Mouse (Mus musculus): ENCODE data around the gene March2. TPM values are rescaled to one million over a fixed set of nuclear protein-coding genes. Genes with fewer than 3 reads are reported as not detected.

Gene March2
- polyA plus RNA-seq, 1 experiment from 2014 or later, result 64.9 TPM

DNA sequence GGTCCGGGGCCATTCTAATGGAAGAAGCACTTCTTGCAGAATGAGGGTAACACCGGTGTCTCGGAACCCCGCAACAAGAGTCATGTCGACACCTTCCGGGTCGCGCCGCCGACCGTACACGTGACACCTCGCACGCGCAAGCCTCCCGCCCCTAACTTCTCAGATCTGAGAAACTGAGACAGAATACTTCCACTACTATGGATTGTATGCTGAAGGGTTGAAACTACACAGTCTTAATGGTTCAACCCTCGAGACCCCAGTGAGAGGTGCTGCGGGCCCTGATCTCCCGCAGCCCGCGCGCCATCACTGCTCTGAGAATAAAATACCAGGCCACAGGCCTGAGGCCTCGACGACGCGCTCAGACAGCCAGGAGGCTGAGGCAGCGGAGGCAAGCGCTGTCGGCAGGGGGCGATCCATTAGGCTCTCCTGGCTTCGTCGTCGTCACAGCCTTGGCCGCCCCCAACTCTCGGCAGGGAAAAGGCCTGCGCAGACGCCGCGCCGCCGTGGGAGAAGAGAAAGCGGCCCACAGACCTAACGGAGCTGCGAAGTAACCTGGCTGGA, 33.7 kb downstream of the March2 start:
- Histone ChIP-seq H3K36me3 (ENCODE audit: insufficient read depth, low read length) (0 out of 2 replicates have a peak, but pooled peaks cover 5% of the 10 kb centered on the region), H3K4me3 (replicated peaks; ENCODE audit: low read depth, low read length) (peak overlapping the region; percentile 90), H3K27ac (peak overlapping the region; percentile 95), H3K4me1 (replicated peaks; ENCODE audit: insufficient read depth, low read length) (peaks cover 16% of the 10 kb centered on the region; the same call in 1 of the 2 replicates), H3K9ac (ENCODE audit: low read depth, low read length) (peak overlapping the region; percentile 98), H3K9me3 (replicated peaks; ENCODE audit: low read length) (no peaks in the 10 kb centered on the region), H3K27me3 (ENCODE audit: insufficient read depth, low read length) (no peaks in the 10 kb centered on the region), H3K4me2 (ENCODE audit: low read length) (peak overlapping the region; percentile 88)
- DNase-seq (ENCODE audit: low spot score) (peak; percentile 77), ATAC-seq (replicated peaks; ENCODE audit: low FRiP score, low read depth) (peak; percentile 79)
- WGBS, result under 1% methylated on average over 44 of the region's 44 CpGs
- peak; percentile 58 for TF ChIP-seq CTCF (IDR thresholded peaks at IDR 0.05; ENCODE audit: low read depth)

DNA sequence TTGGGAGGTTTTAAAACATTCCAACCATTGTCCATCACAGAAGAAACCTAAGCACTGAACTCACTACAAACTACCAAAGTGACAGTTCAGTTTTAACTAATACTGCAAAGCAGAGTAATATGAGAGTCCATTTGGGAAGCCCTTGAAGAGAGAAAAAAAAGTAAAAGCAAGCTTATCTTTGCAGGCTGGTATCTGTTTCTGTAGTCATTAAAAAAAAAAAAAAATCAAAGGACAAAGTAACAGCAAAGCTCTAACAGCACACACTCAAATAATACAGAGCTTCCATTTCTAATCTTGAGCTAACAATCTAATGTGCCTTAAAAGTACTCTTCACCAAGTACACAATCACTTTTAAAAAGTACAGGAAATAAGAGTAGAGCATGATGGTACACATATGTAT, 36.7 kb downstream of the March2 start:
- TF ChIP-seq CTCF (IDR thresholded peaks at IDR 0.05; ENCODE audit: low read depth), result no peak
- no peak overlapping the region for H3K4me2 ChIP-seq (ENCODE audit: low read length)
- H3K4me1 ChIP-seq (replicated peaks; ENCODE audit: insufficient read depth, low read length), result peaks cover 16% of the 10 kb centered on the region; the same call in 1 of the 2 replicates
- no peak overlapping the region for H3K9ac ChIP-seq (ENCODE audit: low read depth, low read length)
- no peak overlapping the region for H3K27ac ChIP-seq
- DNase-seq (ENCODE audit: low spot score), result no peak
- H3K9me3 ChIP-seq (replicated peaks; ENCODE audit: low read length), result no peaks in the 10 kb centered on the region
- no peaks in the 10 kb centered on the region; the same call in 1 of the 2 replicates for H3K36me3 ChIP-seq (ENCODE audit: insufficient read depth, low read length)
- no peak for ATAC-seq (replicated peaks; ENCODE audit: low FRiP score, low read depth)
- no peaks in the 10 kb centered on the region for H3K27me3 ChIP-seq (ENCODE audit: insufficient read depth, low read length)
- no peak overlapping the region for H3K4me3 ChIP-seq (replicated peaks; ENCODE audit: low read depth, low read length)

DNA sequence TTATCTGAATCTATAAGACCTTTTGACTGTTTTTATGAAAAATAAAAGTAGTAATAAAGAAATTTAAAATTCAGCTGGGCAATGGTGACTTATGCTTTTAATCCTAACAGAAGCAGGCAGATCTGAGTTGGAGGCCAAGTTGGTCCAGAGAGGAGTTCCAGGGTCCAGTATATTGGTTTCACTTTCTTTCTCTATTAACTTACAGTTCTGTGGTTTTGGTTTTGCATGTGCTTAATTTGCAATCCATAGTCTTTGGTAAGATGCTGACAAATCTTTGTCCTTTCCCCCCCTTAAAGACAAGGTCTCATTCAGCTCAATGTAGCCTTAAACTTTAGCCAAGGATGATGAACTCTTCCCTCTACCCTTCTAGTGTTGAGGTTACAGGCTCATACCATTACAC, 39.7 kb downstream of the March2 start:
- no peak overlapping the region for H3K9ac ChIP-seq (ENCODE audit: low read depth, low read length)
- no peak for TF ChIP-seq CTCF (IDR thresholded peaks at IDR 0.05; ENCODE audit: low read depth)
- H3K4me3 ChIP-seq (replicated peaks; ENCODE audit: low read depth, low read length), result no peak overlapping the region
- peaks cover 8% of the 10 kb centered on the region; the same call in 1 of the 2 replicates for H3K4me1 ChIP-seq (replicated peaks; ENCODE audit: insufficient read depth, low read length)
- H3K27ac ChIP-seq, result no peak overlapping the region
- no peaks in the 10 kb centered on the region for H3K27me3 ChIP-seq (ENCODE audit: insufficient read depth, low read length)
- no peak overlapping the region for H3K4me2 ChIP-seq (ENCODE audit: low read length)
- ATAC-seq (replicated peaks; ENCODE audit: low FRiP score, low read depth) (no peak), DNase-seq (ENCODE audit: low spot score) (no peak)
- no peaks in the 10 kb centered on the region for H3K9me3 ChIP-seq (replicated peaks; ENCODE audit: low read length)
- peaks cover 7% of the 10 kb centered on the region; the same call in 1 of the 2 replicates for H3K36me3 ChIP-seq (ENCODE audit: insufficient read depth, low read length)

DNA sequence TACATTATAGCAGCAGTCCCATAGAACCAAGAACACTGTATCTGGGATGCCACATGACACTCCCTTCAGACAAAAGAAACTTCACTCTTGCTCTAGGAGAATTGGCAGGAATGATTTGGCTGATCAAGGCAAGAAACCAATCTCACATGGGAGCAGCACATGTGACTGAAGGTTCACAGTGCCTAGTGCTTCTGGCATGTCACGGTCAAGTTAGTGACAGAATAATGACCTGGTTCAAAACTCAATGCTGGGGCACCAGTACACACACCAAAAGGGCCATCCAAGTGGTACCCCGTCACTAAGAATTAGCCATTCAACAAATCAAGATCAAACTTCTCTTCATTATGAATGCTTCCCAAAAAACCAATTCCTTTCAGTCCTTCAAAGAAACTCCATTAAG, 42.4 kb downstream of the March2 start:
- no peak for TF ChIP-seq CTCF (IDR thresholded peaks at IDR 0.05; ENCODE audit: low read depth)
- Histone ChIP-seq H3K9ac (ENCODE audit: low read depth, low read length) (no peak overlapping the region), H3K9me3 (replicated peaks; ENCODE audit: low read length) (no peaks in the 10 kb centered on the region), H3K27ac (no peak overlapping the region), H3K4me3 (replicated peaks; ENCODE audit: low read depth, low read length) (no peak overlapping the region), H3K4me1 (replicated peaks; ENCODE audit: insufficient read depth, low read length) (peaks cover 3% of the 10 kb centered on the region; the same call in 1 of the 2 replicates), H3K36me3 (ENCODE audit: insufficient read depth, low read length) (peaks cover 7% of the 10 kb centered on the region; the same call in 1 of the 2 replicates), H3K4me2 (ENCODE audit: low read length) (no peak overlapping the region), H3K27me3 (ENCODE audit: insufficient read depth, low read length) (no peaks in the 10 kb centered on the region)
- ATAC-seq (replicated peaks; ENCODE audit: low FRiP score, low read depth), result no peak
- 76% methylated on average over 2 of the region's 2 CpGs for WGBS
- DNase-seq (ENCODE audit: low spot score), result no peak

DNA sequence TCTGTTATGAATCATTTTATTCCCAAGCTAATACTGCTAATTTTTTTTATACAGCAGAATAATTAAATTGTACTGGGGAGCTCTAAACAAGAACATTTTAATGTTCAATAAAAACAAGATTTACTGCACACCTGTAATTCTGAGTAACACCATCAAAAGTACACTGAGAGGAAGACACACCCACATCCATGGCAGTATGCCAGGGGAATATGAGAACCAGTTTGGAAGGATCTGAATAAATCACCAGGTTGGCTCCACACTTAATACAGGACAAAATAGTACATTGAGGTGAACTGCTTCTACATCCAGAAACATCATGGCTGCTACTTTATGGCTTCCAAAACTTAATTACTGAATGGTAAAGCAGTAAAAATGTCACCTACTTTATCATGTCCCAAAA, 43.0 kb downstream of the March2 start:
- peaks cover 3% of the 10 kb centered on the region; the same call in 1 of the 2 replicates for H3K4me1 ChIP-seq (replicated peaks; ENCODE audit: insufficient read depth, low read length)
- peaks cover 7% of the 10 kb centered on the region; the same call in 1 of the 2 replicates for H3K36me3 ChIP-seq (ENCODE audit: insufficient read depth, low read length)
- DNase-seq (ENCODE audit: low spot score), result peak; percentile 21
- H3K27ac ChIP-seq, result no peak overlapping the region
- ATAC-seq (replicated peaks; ENCODE audit: low FRiP score, low read depth), result no peak
- H3K4me3 ChIP-seq (replicated peaks; ENCODE audit: low read depth, low read length), result no peak overlapping the region
- no peak overlapping the region for H3K4me2 ChIP-seq (ENCODE audit: low read length)
- no peak overlapping the region for H3K9ac ChIP-seq (ENCODE audit: low read depth, low read length)
- TF ChIP-seq CTCF (IDR thresholded peaks at IDR 0.05; ENCODE audit: low read depth), result no peak
- no peaks in the 10 kb centered on the region for H3K9me3 ChIP-seq (replicated peaks; ENCODE audit: low read length)
- no peaks in the 10 kb centered on the region for H3K27me3 ChIP-seq (ENCODE audit: insufficient read depth, low read length)

DNA sequence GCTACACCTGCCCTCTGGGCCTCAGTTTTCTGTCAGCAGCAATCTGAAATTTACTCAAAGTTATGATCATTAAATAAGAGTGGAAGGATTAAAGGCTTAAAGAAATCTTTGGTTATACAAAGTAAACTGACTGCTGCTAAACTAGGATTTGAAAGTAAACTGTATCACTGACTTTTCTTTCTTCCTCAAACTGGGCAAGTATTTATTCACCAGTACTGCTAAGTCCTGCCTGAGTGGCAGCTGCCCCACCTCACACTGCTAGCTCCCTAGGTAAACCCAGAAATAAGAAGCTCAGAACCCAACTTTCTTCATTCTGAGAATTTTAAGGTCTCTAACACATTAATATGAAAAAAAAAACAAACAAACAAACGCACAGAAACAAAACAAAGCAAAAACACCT, 44.6 kb downstream of the March2 start:
- no peak for TF ChIP-seq CTCF (IDR thresholded peaks at IDR 0.05; ENCODE audit: low read depth)
- ATAC-seq (replicated peaks; ENCODE audit: low FRiP score, low read depth), result no peak
- Histone ChIP-seq H3K4me3 (replicated peaks; ENCODE audit: low read depth, low read length) (no peak overlapping the region), H3K4me1 (replicated peaks; ENCODE audit: insufficient read depth, low read length) (0 out of 2 replicates have a peak, but pooled peaks cover 3% of the 10 kb centered on the region), H3K4me2 (ENCODE audit: low read length) (no peak overlapping the region), H3K27ac (no peak overlapping the region), H3K36me3 (ENCODE audit: insufficient read depth, low read length) (peaks cover 7% of the 10 kb centered on the region; the same call in 1 of the 2 replicates), H3K27me3 (ENCODE audit: insufficient read depth, low read length) (no peaks in the 10 kb centered on the region), H3K9ac (ENCODE audit: low read depth, low read length) (no peak overlapping the region), H3K9me3 (replicated peaks; ENCODE audit: low read length) (no peaks in the 10 kb centered on the region)
- 71% methylated on average over 1 of the region's 1 CpGs for WGBS
- DNase-seq (ENCODE audit: low spot score), result no peak

DNA sequence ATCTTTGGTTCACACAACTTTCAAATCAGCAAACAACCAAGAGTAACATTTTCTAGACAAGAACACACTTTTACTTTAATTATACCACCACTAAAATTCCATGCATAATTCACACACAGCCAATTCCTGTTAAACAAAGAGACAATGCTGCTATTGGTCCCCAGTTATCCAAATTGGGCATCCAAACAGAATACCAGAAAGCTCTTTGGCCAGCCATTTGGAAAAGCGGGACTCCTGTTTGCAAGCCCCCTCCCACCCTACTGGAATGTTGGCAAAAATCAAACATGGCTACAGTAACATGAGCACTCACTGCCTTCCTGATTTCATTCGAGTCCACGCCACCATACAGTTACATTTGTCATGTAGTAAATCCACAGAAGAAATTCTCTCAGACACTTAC, 48.8 kb downstream of the March2 start:
- H3K4me3 ChIP-seq (replicated peaks; ENCODE audit: low read depth, low read length), result no peak overlapping the region
- ATAC-seq (replicated peaks; ENCODE audit: low FRiP score, low read depth) (no peak), DNase-seq (ENCODE audit: low spot score) (no peak)
- peaks cover 15% of the 10 kb centered on the region for H3K36me3 ChIP-seq (ENCODE audit: insufficient read depth, low read length)
- WGBS, result 84% methylated on average over 3 of the region's 3 CpGs
- H3K9me3 ChIP-seq (replicated peaks; ENCODE audit: low read length), result no peaks in the 10 kb centered on the region
- H3K27me3 ChIP-seq (ENCODE audit: insufficient read depth, low read length), result no peaks in the 10 kb centered on the region
- H3K4me1 ChIP-seq (replicated peaks; ENCODE audit: insufficient read depth, low read length), result 0 out of 2 replicates have a peak, but pooled peaks cover 3% of the 10 kb centered on the region
- H3K27ac ChIP-seq, result no peak overlapping the region
- no peak overlapping the region for H3K9ac ChIP-seq (ENCODE audit: low read depth, low read length)
- TF ChIP-seq CTCF (IDR thresholded peaks at IDR 0.05; ENCODE audit: low read depth), result no peak
- no peak overlapping the region for H3K4me2 ChIP-seq (ENCODE audit: low read length)
